Mouse (Mus musculus) limb, embryonic 14.5 days (tissue): ENCODE data around the gene Slc25a13. TPM values are rescaled to one million over a fixed set of nuclear protein-coding genes. Genes with fewer than 3 reads are reported as not detected.

Experiments used
- ATAC-seq: fragments of 200-750 bp; cut with Nextera tagmentation; 2 replicates; pipeline ENCODE4 v1.8.0; 2017; ENCODE audit warnings: low read depth, moderate number of reproducible peaks, moderate TSS enrichment; ENCODE audit not compliant: low FRiP score
- DNase-seq: peaks from one replicate; pipeline ENCODE4 v3.0.0-alpha.2; 2015; ENCODE audit warnings: low spot score
- H3K27ac ChIP-seq: fragments of 300-500 bp; sonication (generic); replicated peaks from 2 replicates; pipeline ENCODE4 v1.5.1; 2014; ENCODE audit warnings: low read depth, mild to moderate bottlenecking, low read length, moderate library complexity, mixed read lengths
- H3K27me3 ChIP-seq: fragments of 300-500 bp; sonication (generic); 2 replicates; pipeline ENCODE4 v1.6.1; 2014; ENCODE audit warnings: low read length, mixed read lengths; ENCODE audit not compliant: control insufficient read depth, insufficient read depth
- H3K36me3 ChIP-seq: fragments of 300-500 bp; sonication (generic); 2 replicates; pipeline ENCODE4 v1.6.1; 2014; ENCODE audit warnings: mild to moderate bottlenecking, low read length, moderate library complexity, mixed read lengths; ENCODE audit not compliant: control insufficient read depth, insufficient read depth
- H3K4me1 ChIP-seq: fragments of 300-500 bp; sonication (generic); 2 replicates; pipeline ENCODE4 v1.6.1; 2014; ENCODE audit warnings: antibody characterized with exemption, low read length, mixed read lengths; ENCODE audit not compliant: control insufficient read depth, insufficient read depth
- H3K4me2 ChIP-seq: fragments of 300-500 bp; sonication (generic); replicated peaks from 2 replicates; pipeline ENCODE4 v1.6.1; 2014; ENCODE audit warnings: low read depth, mild to moderate bottlenecking, low read length, moderate library complexity; ENCODE audit not compliant: severe bottlenecking
- H3K4me3 ChIP-seq: fragments of 300-500 bp; sonication (generic); replicated peaks from 2 replicates; pipeline ENCODE4 v1.5.1; 2014; ENCODE audit warnings: low read length
- H3K9ac ChIP-seq: fragments of 300-500 bp; sonication (generic); 2 replicates; pipeline ENCODE4 v1.6.1; 2014; ENCODE audit warnings: mild to moderate bottlenecking, low read depth, low read length, moderate library complexity; ENCODE audit not compliant: severe bottlenecking
- H3K9me3 ChIP-seq: fragments of 300-500 bp; sonication (generic); 2 replicates; pipeline ENCODE4 v1.6.1; 2016; ENCODE audit warnings: low read length; ENCODE audit not compliant: control insufficient read depth
- POLR2A ChIP-seq: fragments of 200-500 bp; IDR thresholded peaks from 2 replicates; pipeline ENCODE4 v1.8.0; 2012; ENCODE audit warnings: inconsistent platforms, mild to moderate bottlenecking, moderate library complexity, borderline replicate concordance; ENCODE audit not compliant: insufficient read depth, insufficient read length; ENCODE audit errors: extremely low read depth
- WGBS: fragments of 180-500 bp; shearing (Covaris S2); extraction: QIAGEN DNeasy Blood & Tissue Kit; methylation state at CpG from one replicate; pipeline ENCODE4 v1.1.7; 2014; 5-methylcytosine and 5-hydroxymethylcytosine counted together
- polyA plus RNA-seq, 2 experiments: library from polyadenylated mRNA; depleted of rRNA in 1 of 2; stranded (reverse) in 1 of 2; unstranded in 1 of 2; fragments of >200 nt; fragmentation: Nextera tagmentation in 1 of 2; extraction: Ambion mirVana in 1 of 2; gene quantifications; 2 replicates each; pipeline versions ENCODE4 v1.2.1 to v1.2.3; 2012 to 2014

Gene Slc25a13
- polyA plus RNA-seq, 2 experiments: 8.2 to 19.1 TPM

DNA sequence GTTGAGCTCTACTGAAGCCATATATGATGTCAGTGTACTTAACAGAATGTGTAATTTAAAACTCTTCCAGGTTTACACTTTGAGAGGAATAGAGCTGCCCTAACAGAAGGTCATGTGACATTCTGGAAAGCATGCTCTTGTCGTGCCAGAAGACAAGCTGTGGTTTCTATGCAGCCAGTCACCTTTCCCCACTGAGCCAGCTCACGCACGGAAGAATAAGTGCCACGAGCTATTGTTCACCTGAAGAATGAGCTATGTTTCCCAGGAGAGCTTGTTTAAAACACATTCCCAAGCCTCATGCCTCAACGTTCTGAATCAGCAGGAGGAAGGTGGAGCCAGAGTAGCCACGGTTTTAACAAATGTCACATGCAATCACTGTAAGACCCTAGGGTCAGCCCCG lies 73.4 kb downstream of the Slc25a13 start:
- no peak for DNase-seq
- TF ChIP-seq POLR2A: no peak
- Histone ChIP-seq H3K27me3 (no peaks in the 10 kb centered on the region), H3K4me1 (peaks cover 4% of the 10 kb centered on the region; the same call in 1 of the 2 replicates), H3K4me3 (no peak overlapping the region), H3K4me2 (no peak overlapping the region), H3K27ac (no peak overlapping the region), H3K9ac (no peak overlapping the region), H3K9me3 (no peaks in the 10 kb centered on the region), H3K36me3 (peaks cover 6% of the 10 kb centered on the region; the same call in 1 of the 2 replicates)
- WGBS: 25% methylated on average over 7 of the region's 7 CpGs
- ATAC-seq: no peak

DNA sequence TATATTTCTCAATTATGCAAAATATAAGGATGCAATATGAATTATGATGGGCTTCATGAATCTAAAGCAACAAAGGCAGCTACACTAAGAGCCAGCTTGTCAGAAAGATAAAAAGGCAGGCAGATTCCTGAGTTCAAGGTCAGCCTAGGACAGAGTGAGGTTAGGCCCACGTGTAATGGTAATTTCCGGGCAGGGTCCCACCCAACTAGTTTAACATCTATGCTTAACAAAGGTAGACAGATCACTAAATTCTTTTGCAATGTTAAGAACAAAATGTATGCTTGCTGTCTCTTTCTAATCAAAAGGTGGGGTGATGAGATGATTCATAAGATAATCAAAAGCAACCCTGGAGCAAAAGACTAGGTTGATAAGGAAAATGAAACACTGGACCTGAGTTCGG lies 76.6 kb downstream of the Slc25a13 start:
- no peak overlapping the region for H3K4me3 ChIP-seq
- H3K4me2 ChIP-seq: no peak overlapping the region
- no peaks in the 10 kb centered on the region for H3K27me3 ChIP-seq
- ATAC-seq (no peak), DNase-seq (no peak)
- 87% methylated on average over 3 of the region's 3 CpGs for WGBS
- no peak for TF ChIP-seq POLR2A
- H3K4me1 ChIP-seq: peaks cover 4% of the 10 kb centered on the region; the same call in 1 of the 2 replicates
- H3K9me3 ChIP-seq: no peaks in the 10 kb centered on the region; the same call in 1 of the 2 replicates
- no peak overlapping the region for H3K27ac ChIP-seq
- no peak overlapping the region for H3K9ac ChIP-seq
- no peaks in the 10 kb centered on the region for H3K36me3 ChIP-seq

DNA sequence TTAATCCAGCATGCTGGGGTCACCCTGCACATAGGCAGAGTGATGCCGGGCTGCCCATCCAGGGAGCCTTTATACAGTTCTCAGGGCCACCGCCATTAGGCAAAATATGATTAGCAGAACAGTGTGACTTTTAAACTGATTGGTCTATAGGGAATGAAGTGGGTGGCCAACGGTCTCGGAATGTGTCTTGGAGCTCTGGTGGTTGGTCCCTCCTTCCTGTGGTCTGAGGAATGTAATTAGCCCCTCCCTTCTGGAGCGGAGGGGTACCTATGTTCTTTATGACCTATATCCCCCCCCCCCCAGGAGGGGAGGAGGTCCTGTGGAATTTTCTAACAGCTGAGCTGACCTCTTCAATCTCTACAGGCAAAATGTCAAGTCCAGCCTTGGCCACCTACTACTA lies 77.9 kb downstream of the Slc25a13 start:
- 76% methylated on average over 5 of the region's 5 CpGs for WGBS

DNA sequence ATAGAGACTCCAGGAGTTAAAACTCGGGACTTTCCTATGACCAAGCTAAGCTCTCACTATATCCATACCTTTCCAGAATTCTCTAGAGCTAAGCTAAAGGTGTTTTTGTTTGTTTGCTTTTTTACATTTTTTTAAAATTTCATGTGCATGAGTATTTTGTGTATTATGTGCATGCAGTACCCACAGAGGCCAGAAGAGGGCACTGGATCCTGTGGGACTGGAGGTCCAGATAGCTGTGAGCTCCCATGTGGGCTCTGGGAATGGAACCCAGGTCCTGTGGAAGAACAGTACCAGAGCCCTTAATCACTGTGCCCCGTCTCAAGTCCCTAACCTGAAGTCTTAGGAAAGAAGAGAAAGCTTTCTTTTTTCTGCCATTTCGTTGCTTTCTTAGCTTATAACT lies 80.2 kb downstream of the Slc25a13 start:
- no peaks in the 10 kb centered on the region for H3K36me3 ChIP-seq
- no peaks in the 10 kb centered on the region; the same call in 1 of the 2 replicates for H3K9me3 ChIP-seq
- no peak overlapping the region for H3K4me3 ChIP-seq
- 94% methylated on average over 3 of the region's 3 CpGs for WGBS
- no peak for ATAC-seq
- DNase-seq: no peak
- no peak overlapping the region for H3K4me2 ChIP-seq
- H3K4me1 ChIP-seq: no peaks in the 10 kb centered on the region
- no peak overlapping the region for H3K9ac ChIP-seq
- no peak for TF ChIP-seq POLR2A
- H3K27me3 ChIP-seq: no peaks in the 10 kb centered on the region
- H3K27ac ChIP-seq: no peak overlapping the region

More for the DNA sequence above, 77.9 kb downstream of the Slc25a13 start:
- Histone ChIP-seq H3K9me3 (no peaks in the 10 kb centered on the region; the same call in 1 of the 2 replicates), H3K9ac (no peak overlapping the region), H3K27ac (no peak overlapping the region), H3K4me2 (no peak overlapping the region), H3K27me3 (no peaks in the 10 kb centered on the region), H3K4me1 (peaks cover 4% of the 10 kb centered on the region; the same call in 1 of the 2 replicates), H3K4me3 (no peak overlapping the region), H3K36me3 (no peaks in the 10 kb centered on the region)
- ATAC-seq (no peak), DNase-seq (no peak)
- no peak for TF ChIP-seq POLR2A

DNA sequence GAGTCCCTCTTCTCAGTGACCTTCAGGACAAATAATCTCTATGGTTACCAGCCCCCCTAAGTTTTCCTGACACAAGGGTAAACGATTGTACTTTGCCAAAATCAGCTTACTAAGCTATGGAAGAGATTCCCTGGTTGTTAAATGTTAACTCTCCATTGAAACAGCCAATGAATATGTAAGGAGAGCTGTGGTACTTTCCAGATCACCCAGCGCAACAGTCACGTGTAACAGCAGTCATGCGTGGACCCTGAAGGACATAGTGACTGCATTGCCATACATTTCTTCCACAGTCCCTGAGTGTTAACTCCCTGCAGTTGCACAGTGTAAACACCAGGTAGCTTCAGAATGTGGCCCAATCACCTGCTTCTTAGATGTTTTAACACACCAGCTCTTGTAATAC lies 82.0 kb downstream of the Slc25a13 start:
- WGBS: 91% methylated on average over 4 of the region's 4 CpGs
- no peak for ATAC-seq
- TF ChIP-seq POLR2A: no peak

More for the DNA sequence above, 82.0 kb downstream of the Slc25a13 start:
- H3K4me2 ChIP-seq: no peak overlapping the region
- no peaks in the 10 kb centered on the region for H3K4me1 ChIP-seq
- H3K9ac ChIP-seq: no peak overlapping the region
- H3K27ac ChIP-seq: no peak overlapping the region
- no peaks in the 10 kb centered on the region for H3K36me3 ChIP-seq
- no peak for DNase-seq
- no peak overlapping the region for H3K4me3 ChIP-seq
- H3K9me3 ChIP-seq: no peaks in the 10 kb centered on the region; the same call in 1 of the 2 replicates
- no peaks in the 10 kb centered on the region for H3K27me3 ChIP-seq
